Mouse (Mus musculus) cerebellum, adult (tissue): ENCODE measurements around the gene Gm8653.
"Not testable (repeated sequence)": the region's sequence is repeated elsewhere in the genome, so short reads cannot be mapped to it uniquely, and the experiment has no call there.

Experiments used
- ATAC-seq: cut with Nextera tagmentation; 2 replicates; pipeline ENCODE4 v1.9.2; 2017; ENCODE audit warnings: mild to moderate bottlenecking, moderate library complexity, mixed read lengths; ENCODE audit not compliant: insufficient number of reproducible peaks, low FRiP score, low TSS enrichment

The Gm8653 gene

GRCm38 (mm10) chr7:22201164-22201563, at the start of gene Gm8653:
Gene Gm8653, minus strand, starts transcription at chr7:22201264.
- not testable (repeated sequence) for ATAC-seq

- not testable (repeated sequence) for ATAC-seq
Observed at GRCm38 (mm10) chr7:22229384-22229783, 28.3 kb upstream of the Gm8653 start, which contains the start of gene Gm8453. Gene Gm8453, minus strand, starts transcription at chr7:22229484.

- not testable (repeated sequence) for ATAC-seq
Observed at GRCm38 (mm10) chr7:22189077-22189476, 12.0 kb downstream of the Gm8653 start, which contains the start of gene Vmn1r143. Gene Vmn1r143, plus strand, starts transcription at chr7:22189377.

GRCm38 (mm10) chr7:22163935-22164334, 37.1 kb downstream of the Gm8653 start, which contains the start of gene Vmn1r142:
Gene Vmn1r142, minus strand, starts transcription at chr7:22164035.
- not testable (repeated sequence) for ATAC-seq
